Mouse (Mus musculus): ENCODE data around the gene Mapk3. TPM values are rescaled to one million over a fixed set of nuclear protein-coding genes. Genes with fewer than 3 reads are reported as not detected.

The Mapk3 gene
- polyA plus RNA-seq, 1 experiment from 2014 or later: 45.2 TPM

Other genes starting within 250 kb of the Mapk3 start
- gene Eif3c, start 193.2 kb upstream of the Mapk3 start, polyA plus RNA-seq (2014; fragmentation: Nextera tagmentation; extraction: Ambion mirVana): 189 and 198 TPM in 2 replicates
- 0.46 and 0.57 TPM in 2 replicates for gene Apobr, start 174.7 kb upstream of the Mapk3 start, polyA plus RNA-seq (2014; fragmentation: Nextera tagmentation; extraction: Ambion mirVana)
- gene Cln3, start 173.8 kb upstream of the Mapk3 start, polyA plus RNA-seq (2014; fragmentation: Nextera tagmentation; extraction: Ambion mirVana): 22.4 and 23.4 TPM in 2 replicates
- gene Il27, start 164.7 kb upstream of the Mapk3 start, polyA plus RNA-seq (2014; fragmentation: Nextera tagmentation; extraction: Ambion mirVana): not detected in 2 replicates
- gene Nupr1, start 128.7 kb upstream of the Mapk3 start, polyA plus RNA-seq (2014; fragmentation: Nextera tagmentation; extraction: Ambion mirVana): 2.8 and 3.4 TPM in 2 replicates
- gene Sgf29, start 110.3 kb upstream of the Mapk3 start, polyA plus RNA-seq (2014; fragmentation: Nextera tagmentation; extraction: Ambion mirVana): 44.4 and 49.4 TPM in 2 replicates
- gene Sult1a1, start 83.2 kb upstream of the Mapk3 start, polyA plus RNA-seq (2014; fragmentation: Nextera tagmentation; extraction: Ambion mirVana): 0.10 and 0.69 TPM in 2 replicates
- gene Bola2, start 64.2 kb upstream of the Mapk3 start, polyA plus RNA-seq (2014; fragmentation: Nextera tagmentation; extraction: Ambion mirVana): 158 and 180 TPM in 2 replicates
- 10.2 and 10.3 TPM in 2 replicates for gene Slx1b, start 63.8 kb upstream of the Mapk3 start, polyA plus RNA-seq (2014; fragmentation: Nextera tagmentation; extraction: Ambion mirVana)
- 46.2 TPM in 2 replicates for gene Coro1a, start 51.8 kb upstream of the Mapk3 start, polyA plus RNA-seq (2014; fragmentation: Nextera tagmentation; extraction: Ambion mirVana)
- 0.57 and 0.86 TPM in 2 replicates for gene Gdpd3, start 6.7 kb downstream of the Mapk3 start, polyA plus RNA-seq (2014; fragmentation: Nextera tagmentation; extraction: Ambion mirVana)
- 87.8 and 91.5 TPM in 2 replicates for gene Ypel3, start 17.4 kb downstream of the Mapk3 start, polyA plus RNA-seq (2014; fragmentation: Nextera tagmentation; extraction: Ambion mirVana)
- gene Tbx6, start 21.9 kb downstream of the Mapk3 start, polyA plus RNA-seq (2014; fragmentation: Nextera tagmentation; extraction: Ambion mirVana): 0.20 and 0.43 TPM in 2 replicates
- gene Ppp4c, start 32.9 kb downstream of the Mapk3 start, polyA plus RNA-seq (2014; fragmentation: Nextera tagmentation; extraction: Ambion mirVana): 335 and 336 TPM in 2 replicates
- 10.5 and 11.1 TPM in 2 replicates for gene Fam57b, start 38.1 kb downstream of the Mapk3 start, polyA plus RNA-seq (2014; fragmentation: Nextera tagmentation; extraction: Ambion mirVana)
- not detected in 2 replicates for gene 4930451I11Rik, start 72.0 kb downstream of the Mapk3 start, polyA plus RNA-seq (2014; fragmentation: Nextera tagmentation; extraction: Ambion mirVana)
- gene Doc2a, start 87.8 kb downstream of the Mapk3 start, polyA plus RNA-seq (2014; fragmentation: Nextera tagmentation; extraction: Ambion mirVana): 4.1 and 4.8 TPM in 2 replicates
- 23.8 and 28.4 TPM in 2 replicates for gene Hirip3, start 102.4 kb downstream of the Mapk3 start, polyA plus RNA-seq (2014; fragmentation: Nextera tagmentation; extraction: Ambion mirVana)
- gene Ino80e, start 102.8 kb downstream of the Mapk3 start, polyA plus RNA-seq (2014; fragmentation: Nextera tagmentation; extraction: Ambion mirVana): 92.6 and 99.7 TPM in 2 replicates
- gene Taok2, start 125.1 kb downstream of the Mapk3 start, polyA plus RNA-seq (2014; fragmentation: Nextera tagmentation; extraction: Ambion mirVana): 25.7 and 27.2 TPM in 2 replicates
- gene Tmem219, start 163.3 kb downstream of the Mapk3 start, polyA plus RNA-seq (2014; fragmentation: Nextera tagmentation; extraction: Ambion mirVana): 25.6 and 26.5 TPM in 2 replicates
- gene Kctd13, start 169.3 kb downstream of the Mapk3 start, polyA plus RNA-seq (2014; fragmentation: Nextera tagmentation; extraction: Ambion mirVana): 26.5 and 26.8 TPM in 2 replicates
- 1.2 and 1.5 TPM in 2 replicates for gene Asphd1, start 190.0 kb downstream of the Mapk3 start, polyA plus RNA-seq (2014; fragmentation: Nextera tagmentation; extraction: Ambion mirVana)
- gene Sez6l2, start 191.0 kb downstream of the Mapk3 start, polyA plus RNA-seq (2014; fragmentation: Nextera tagmentation; extraction: Ambion mirVana): 7.8 and 9.9 TPM in 2 replicates
- gene Cdipt, start 216.3 kb downstream of the Mapk3 start, polyA plus RNA-seq (2014; fragmentation: Nextera tagmentation; extraction: Ambion mirVana): 66.4 and 67.4 TPM in 2 replicates
- 1.3 and 1.4 TPM in 2 replicates for gene Cdiptos, start 216.5 kb downstream of the Mapk3 start, polyA plus RNA-seq (2014; fragmentation: Nextera tagmentation; extraction: Ambion mirVana)

All from midbrain, embryonic 11.5 days (tissue).